Mouse (Mus musculus) heart, embryonic 12.5 days (tissue): ENCODE data around the gene Sertad1. TPM values are rescaled to one million over a fixed set of nuclear protein-coding genes. Genes with fewer than 3 reads are reported as not detected.
A peak's percentile ranks its signal among the peaks of the same experiment; 100 is the strongest.

ENCODE experiments used
- ATAC-seq: fragments of 200-750 bp; cut with Nextera tagmentation; 2 replicates; pipeline ENCODE4 v1.8.0; 2017; ENCODE audit warnings: moderate TSS enrichment, moderate library complexity; ENCODE audit not compliant: insufficient number of reproducible peaks, low FRiP score
- H3K27ac ChIP-seq: fragments of 300-500 bp; sonication (generic); 2 replicates; pipeline ENCODE4 v1.5.1; 2016; ENCODE audit warnings: mild to moderate bottlenecking, moderate library complexity; ENCODE audit not compliant: poor library complexity, severe bottlenecking
- H3K27me3 ChIP-seq: fragments of 300-500 bp; sonication (generic); replicated peaks from 2 replicates; pipeline ENCODE4 v1.6.1; 2016; ENCODE audit warnings: mild to moderate bottlenecking, moderate library complexity
- H3K36me3 ChIP-seq: fragments of 300-500 bp; sonication (generic); 2 replicates; pipeline ENCODE4 v1.6.1; 2016; ENCODE audit warnings: mild to moderate bottlenecking, moderate library complexity
- H3K4me1 ChIP-seq: fragments of 300-500 bp; sonication (generic); replicated peaks from 2 replicates; pipeline ENCODE4 v1.6.1; 2016; ENCODE audit warnings: mild to moderate bottlenecking
- H3K4me2 ChIP-seq: fragments of 300-500 bp; sonication (generic); 2 replicates; pipeline ENCODE4 v1.6.1; 2016; ENCODE audit warnings: mild to moderate bottlenecking, moderate library complexity
- H3K4me3 ChIP-seq: fragments of 300-500 bp; sonication (generic); 2 replicates; pipeline ENCODE4 v1.5.1; 2016; ENCODE audit warnings: mild to moderate bottlenecking
- H3K9ac ChIP-seq: fragments of 300-500 bp; sonication (generic); 2 replicates; pipeline ENCODE4 v1.6.1; 2016; ENCODE audit warnings: mild to moderate bottlenecking, moderate library complexity
- H3K9me3 ChIP-seq: fragments of 300-500 bp; sonication (generic); replicated peaks from 2 replicates; pipeline ENCODE4 v1.6.1; 2016; ENCODE audit warnings: mild to moderate bottlenecking, moderate library complexity
- WGBS: fragments of 180-500 bp; shearing (Covaris S2); methylation state at CpG from one replicate; pipeline ENCODE4 v1.1.7; 2016; 5-methylcytosine and 5-hydroxymethylcytosine counted together
- polyA plus RNA-seq: library from polyadenylated mRNA; unstranded; fragments of >200 nt; fragmentation: Nextera tagmentation; extraction: Ambion mirVana; gene quantifications from 2 replicates; pipeline ENCODE4 v1.2.1, GENCODE M21; 2016

Sertad1 gene
- polyA plus RNA-seq, 1 experiment from 2014 or later, result 35.3 TPM

DNA sequence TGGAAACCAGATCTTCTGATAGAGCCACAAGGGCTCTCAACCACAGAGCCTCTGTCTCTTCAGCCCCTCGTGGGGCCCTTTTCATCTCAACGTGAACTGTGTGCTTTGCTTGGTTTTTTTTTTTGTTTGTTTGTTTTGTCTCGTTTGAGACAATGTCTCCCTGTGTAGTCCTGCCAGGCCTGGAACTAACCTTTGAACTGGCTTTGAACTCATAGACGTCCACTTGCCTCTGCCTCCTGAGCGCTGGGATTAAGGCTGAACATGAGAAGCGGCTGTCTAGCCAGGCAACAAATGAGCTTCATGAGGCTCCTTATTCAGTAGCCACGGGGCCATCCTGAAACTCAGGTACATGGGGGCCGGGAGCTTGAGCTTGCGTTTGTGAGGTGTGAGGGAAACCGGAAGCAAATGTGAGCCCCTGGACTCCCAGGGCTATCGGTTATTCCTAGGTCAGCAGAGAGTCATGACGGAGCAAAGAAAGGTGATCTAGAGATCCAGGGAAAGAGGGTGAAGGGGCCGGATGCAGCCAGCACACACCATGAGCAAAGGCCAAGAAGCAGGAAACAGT is 34.4 kb upstream of the Sertad1 start:
- Histone ChIP-seq H3K4me2 (peak overlapping the region; percentile 27; the same call in 1 of the 2 replicates), H3K4me3 (no peak overlapping the region), H3K36me3 (no peaks in the 10 kb centered on the region), H3K9me3 (no peaks in the 10 kb centered on the region), H3K27ac (no peak overlapping the region), H3K4me1 (peaks cover 12% of the 10 kb centered on the region; the same call in 1 of the 2 replicates), H3K9ac (no peak overlapping the region), H3K27me3 (no peaks in the 10 kb centered on the region)
- 59% methylated on average over 13 of the region's 13 CpGs for WGBS
- ATAC-seq, result no peak

DNA sequence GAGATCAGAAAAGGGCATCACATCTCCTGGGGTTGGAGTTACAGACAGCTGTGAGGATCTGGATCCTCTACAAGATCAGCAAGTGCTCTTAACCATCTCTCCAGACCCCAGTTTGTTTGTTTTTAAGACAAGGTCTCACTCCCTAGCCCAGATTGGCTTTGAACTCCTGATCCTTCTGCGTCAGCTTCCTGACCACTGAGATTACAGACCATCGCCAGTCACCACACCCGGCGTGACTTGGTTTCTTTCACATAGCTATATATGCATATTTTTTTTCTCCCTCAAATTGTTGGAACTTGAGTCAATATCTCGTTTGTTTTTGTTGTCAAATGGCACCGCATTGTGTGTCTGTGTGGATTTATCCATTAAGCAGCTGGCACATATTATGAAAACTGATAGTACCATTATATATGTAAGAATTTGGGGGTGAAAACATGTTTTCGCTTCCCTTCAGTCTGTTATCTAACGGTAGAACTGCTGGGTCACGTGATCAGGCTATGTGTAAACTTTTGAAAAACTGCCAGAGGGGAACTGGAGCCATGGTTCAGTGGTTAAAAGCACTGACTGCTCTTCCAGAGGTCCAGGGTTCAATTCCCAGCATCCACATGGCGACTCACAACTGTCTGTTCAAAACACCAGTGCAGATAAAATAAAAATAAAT is 32.1 kb upstream of the Sertad1 start:
- peak; percentile 73 for ATAC-seq
- Histone ChIP-seq H3K9ac (no peak overlapping the region), H3K4me3 (no peak overlapping the region), H3K27me3 (no peaks in the 10 kb centered on the region), H3K4me2 (no peak overlapping the region), H3K9me3 (no peaks in the 10 kb centered on the region), H3K36me3 (no peaks in the 10 kb centered on the region), H3K4me1 (no peaks in the 10 kb centered on the region), H3K27ac (peak overlapping the region; percentile 51; the same call in 1 of the 2 replicates)
- WGBS, result 51% methylated on average over 10 of the region's 10 CpGs

DNA sequence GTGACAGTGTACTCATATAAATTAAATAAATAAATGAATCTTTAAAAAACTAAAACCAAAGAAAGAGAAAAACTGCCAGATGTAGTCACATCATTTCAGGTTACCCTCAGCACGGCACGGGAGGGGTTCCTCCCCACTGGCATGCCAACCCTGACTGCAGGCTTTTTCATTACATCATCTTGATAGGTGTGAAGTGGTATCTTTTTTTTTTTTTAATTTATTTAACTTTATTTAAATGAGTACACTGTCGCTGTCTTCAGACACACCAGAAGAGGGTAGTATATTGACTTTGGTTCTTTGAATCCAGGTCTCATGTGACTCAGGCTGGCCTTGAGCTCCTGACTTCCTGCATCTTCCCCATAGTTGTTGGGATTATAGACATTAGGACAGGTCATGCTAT is 31.4 kb upstream of the Sertad1 start:
- WGBS, result 81% methylated on average over 3 of the region's 3 CpGs
- ATAC-seq, result no peak
- Histone ChIP-seq H3K27ac (no peak overlapping the region), H3K4me1 (no peaks in the 10 kb centered on the region), H3K9me3 (no peaks in the 10 kb centered on the region), H3K36me3 (no peaks in the 10 kb centered on the region), H3K4me2 (no peak overlapping the region), H3K4me3 (no peak overlapping the region), H3K9ac (no peak overlapping the region), H3K27me3 (no peaks in the 10 kb centered on the region)

DNA sequence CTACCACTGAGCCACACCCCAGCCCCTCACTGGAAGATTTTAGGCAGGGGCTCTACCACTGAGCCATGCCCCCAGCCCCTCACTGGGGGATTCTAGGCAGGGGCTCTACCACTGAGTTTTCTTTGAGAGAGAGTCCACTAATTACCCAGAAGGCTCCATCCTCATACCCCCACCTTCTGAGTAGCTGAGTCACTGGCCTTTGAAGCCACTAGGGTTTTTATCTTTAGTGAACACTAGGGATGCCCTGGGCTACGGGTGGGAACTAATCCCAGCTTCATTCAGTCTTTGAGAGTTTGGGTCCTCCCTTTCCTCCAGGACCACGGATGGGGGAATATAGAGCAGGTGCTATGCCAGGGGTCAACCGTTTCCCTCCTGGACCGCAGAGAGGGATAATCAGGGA is 28.1 kb upstream of the Sertad1 start:
- Histone ChIP-seq H3K9me3 (no peaks in the 10 kb centered on the region), H3K36me3 (peaks cover 2% of the 10 kb centered on the region; the same call in 1 of the 2 replicates), H3K4me1 (no peaks in the 10 kb centered on the region), H3K4me2 (no peak overlapping the region), H3K4me3 (no peak overlapping the region), H3K27me3 (no peaks in the 10 kb centered on the region), H3K9ac (no peak overlapping the region), H3K27ac (no peak overlapping the region)
- WGBS, result 78% methylated on average over 4 of the region's 4 CpGs
- ATAC-seq, result peak; percentile 84

DNA sequence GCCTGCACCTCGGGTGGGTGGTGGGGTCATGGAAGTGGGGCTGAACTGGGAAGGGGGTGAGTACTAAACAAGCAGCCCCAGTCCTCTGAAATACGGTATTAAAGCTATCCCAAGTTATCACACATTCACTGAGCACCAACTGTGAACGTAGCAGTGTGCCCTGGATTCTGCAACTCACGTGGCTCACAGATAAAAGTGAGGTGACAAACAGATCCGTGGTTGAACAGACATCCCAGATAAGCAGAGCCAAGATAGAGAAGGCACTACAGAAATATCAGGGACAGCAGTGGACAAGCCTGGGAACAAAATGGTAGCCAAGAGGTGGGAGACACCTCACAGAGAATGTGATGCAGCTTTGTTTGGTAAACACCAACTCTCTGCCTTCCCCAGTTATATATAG is 27.1 kb upstream of the Sertad1 start:
- H3K9ac ChIP-seq, result no peak overlapping the region
- H3K27ac ChIP-seq, result no peak overlapping the region
- H3K4me1 ChIP-seq, result no peaks in the 10 kb centered on the region
- 58% methylated on average over 5 of the region's 5 CpGs for WGBS
- H3K9me3 ChIP-seq, result no peaks in the 10 kb centered on the region
- no peak overlapping the region for H3K4me3 ChIP-seq
- H3K36me3 ChIP-seq, result peaks cover 3% of the 10 kb centered on the region; the same call in 1 of the 2 replicates
- no peaks in the 10 kb centered on the region for H3K27me3 ChIP-seq
- ATAC-seq, result 0 out of 2 replicates have a peak, but pooled peaks have one; percentile 26
- H3K4me2 ChIP-seq, result no peak overlapping the region

DNA sequence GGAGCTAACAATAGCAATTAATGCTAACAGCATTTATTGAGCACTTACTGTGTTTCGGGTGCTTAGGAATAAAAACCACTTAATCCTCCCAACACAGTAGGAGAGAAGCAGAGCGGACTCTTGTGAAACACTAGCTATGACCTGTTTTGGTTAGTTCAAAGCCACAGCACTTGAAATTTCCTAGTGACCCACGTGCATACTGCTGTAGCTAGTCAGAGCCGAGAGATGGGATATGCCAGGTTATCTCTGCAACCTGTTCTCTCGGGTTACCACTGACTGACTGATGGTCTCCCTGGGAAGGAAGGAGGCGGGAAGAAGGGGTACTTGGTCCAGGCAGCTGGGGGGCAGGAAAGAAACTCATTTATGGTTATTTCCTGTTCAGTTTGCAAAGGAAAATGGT is 26.2 kb upstream of the Sertad1 start:
- no peak overlapping the region for H3K9ac ChIP-seq
- peaks cover 3% of the 10 kb centered on the region; the same call in 1 of the 2 replicates for H3K36me3 ChIP-seq
- no peak for ATAC-seq
- no peak overlapping the region for H3K4me3 ChIP-seq
- no peak overlapping the region for H3K4me2 ChIP-seq
- H3K27me3 ChIP-seq, result no peaks in the 10 kb centered on the region
- no peaks in the 10 kb centered on the region for H3K9me3 ChIP-seq
- no peaks in the 10 kb centered on the region for H3K4me1 ChIP-seq
- 76% methylated on average over 6 of the region's 6 CpGs for WGBS
- H3K27ac ChIP-seq, result no peak overlapping the region

DNA sequence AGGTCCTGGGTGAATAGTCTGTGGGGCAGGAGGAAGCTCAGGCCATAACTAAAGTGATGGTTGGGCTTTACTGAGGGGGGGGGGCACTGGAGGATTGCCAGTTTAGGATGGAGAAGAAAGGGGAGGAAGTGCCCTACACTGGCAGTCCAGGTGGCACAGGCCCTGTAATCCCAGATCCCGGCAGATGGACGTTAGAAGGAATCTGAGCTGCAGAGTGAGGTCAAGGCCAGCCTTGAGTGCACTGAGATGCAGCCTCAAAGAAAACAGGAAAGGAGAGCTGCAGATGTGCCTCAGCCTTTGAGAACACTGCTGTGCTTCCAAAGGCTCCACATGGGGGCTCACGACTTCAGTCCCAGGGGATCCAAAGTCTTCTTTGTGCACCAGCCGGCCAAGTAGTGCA is 19.1 kb upstream of the Sertad1 start:
- H3K27ac ChIP-seq, result no peak overlapping the region; the same call in 1 of the 2 replicates
- H3K4me3 ChIP-seq, result no peak overlapping the region
- H3K27me3 ChIP-seq, result no peaks in the 10 kb centered on the region
- 38% methylated on average over 4 of the region's 4 CpGs for WGBS
- H3K4me1 ChIP-seq, result peaks cover 8% of the 10 kb centered on the region; the same call in 1 of the 2 replicates
- ATAC-seq, result no peak
- no peak overlapping the region for H3K9ac ChIP-seq
- H3K9me3 ChIP-seq, result no peaks in the 10 kb centered on the region
- 0 out of 2 replicates have a peak, but pooled peaks cover 3% of the 10 kb centered on the region for H3K36me3 ChIP-seq
- H3K4me2 ChIP-seq, result no peak overlapping the region

DNA sequence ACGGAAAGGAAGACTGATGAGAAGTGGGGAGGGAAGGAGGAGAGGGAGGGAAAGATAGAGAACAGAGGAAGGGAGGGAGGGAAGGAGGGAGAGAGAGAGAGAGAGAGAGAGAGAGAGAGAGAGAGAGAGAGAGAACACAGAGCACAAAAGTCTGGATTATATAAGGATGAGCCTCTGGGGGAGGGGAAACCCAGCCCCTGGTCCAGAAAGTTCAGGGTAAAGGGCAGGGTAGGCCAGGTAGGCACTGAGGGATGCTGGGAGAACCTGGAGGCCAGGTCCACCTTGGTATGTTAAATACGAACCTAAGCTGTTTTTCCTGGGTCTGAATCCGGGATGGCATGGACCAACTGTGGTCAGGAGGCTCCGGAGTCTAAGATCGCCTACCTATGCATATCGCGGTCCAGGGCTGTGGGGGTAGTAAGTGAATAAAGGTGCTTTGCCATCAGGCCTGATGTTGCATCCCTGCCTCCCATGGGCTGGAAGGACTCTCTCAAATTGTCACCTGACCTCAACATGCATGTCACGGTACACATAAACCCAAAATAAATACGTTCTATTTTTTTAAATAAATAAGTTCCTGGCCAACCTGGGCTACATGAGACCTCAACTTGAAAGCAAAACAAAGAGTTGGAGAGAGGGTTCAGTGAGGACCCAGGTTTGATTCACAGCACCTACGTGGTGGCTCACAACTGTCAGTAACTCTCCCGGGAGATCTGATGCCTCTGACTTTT is 15.2 kb upstream of the Sertad1 start:
- no peak overlapping the region for H3K27ac ChIP-seq
- 91% methylated on average over 11 of the region's 11 CpGs for WGBS
- H3K27me3 ChIP-seq, result no peaks in the 10 kb centered on the region
- peaks cover 10% of the 10 kb centered on the region for H3K36me3 ChIP-seq
- H3K4me1 ChIP-seq, result peaks cover 15% of the 10 kb centered on the region
- no peaks in the 10 kb centered on the region for H3K9me3 ChIP-seq
- H3K9ac ChIP-seq, result no peak overlapping the region
- ATAC-seq, result no peak
- no peak overlapping the region for H3K4me2 ChIP-seq
- H3K4me3 ChIP-seq, result no peak overlapping the region

DNA sequence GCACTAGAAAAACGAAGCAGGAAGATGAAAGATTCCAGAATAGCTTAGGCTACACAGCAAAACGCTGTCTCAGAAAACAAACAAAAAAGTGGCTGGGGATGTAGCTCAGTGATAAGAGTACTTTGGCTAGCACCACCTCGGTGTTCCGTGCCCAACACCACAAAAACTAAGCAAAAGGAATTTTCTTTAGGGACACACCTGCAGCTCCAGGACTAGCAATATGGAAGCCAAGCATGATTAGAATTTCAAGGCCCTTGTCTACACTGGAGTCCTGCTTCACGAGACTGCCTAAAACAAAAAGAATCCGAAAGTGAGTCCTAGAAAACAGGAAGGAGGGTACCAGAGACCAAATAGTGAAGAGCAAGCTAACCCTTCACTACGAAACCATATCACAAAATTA is 14.1 kb upstream of the Sertad1 start:
- no peaks in the 10 kb centered on the region for H3K27me3 ChIP-seq
- H3K27ac ChIP-seq, result peak overlapping the region; percentile 91
- ATAC-seq, result no peak
- peaks cover 13% of the 10 kb centered on the region for H3K4me1 ChIP-seq
- peak overlapping the region; percentile 59; the same call in 1 of the 2 replicates for H3K9ac ChIP-seq
- 24% methylated on average over 7 of the region's 7 CpGs for WGBS
- peak overlapping the region; percentile 68 for H3K4me2 ChIP-seq
- H3K4me3 ChIP-seq, result peak overlapping the region; percentile 82
- peaks cover 18% of the 10 kb centered on the region for H3K36me3 ChIP-seq
- no peaks in the 10 kb centered on the region for H3K9me3 ChIP-seq

DNA sequence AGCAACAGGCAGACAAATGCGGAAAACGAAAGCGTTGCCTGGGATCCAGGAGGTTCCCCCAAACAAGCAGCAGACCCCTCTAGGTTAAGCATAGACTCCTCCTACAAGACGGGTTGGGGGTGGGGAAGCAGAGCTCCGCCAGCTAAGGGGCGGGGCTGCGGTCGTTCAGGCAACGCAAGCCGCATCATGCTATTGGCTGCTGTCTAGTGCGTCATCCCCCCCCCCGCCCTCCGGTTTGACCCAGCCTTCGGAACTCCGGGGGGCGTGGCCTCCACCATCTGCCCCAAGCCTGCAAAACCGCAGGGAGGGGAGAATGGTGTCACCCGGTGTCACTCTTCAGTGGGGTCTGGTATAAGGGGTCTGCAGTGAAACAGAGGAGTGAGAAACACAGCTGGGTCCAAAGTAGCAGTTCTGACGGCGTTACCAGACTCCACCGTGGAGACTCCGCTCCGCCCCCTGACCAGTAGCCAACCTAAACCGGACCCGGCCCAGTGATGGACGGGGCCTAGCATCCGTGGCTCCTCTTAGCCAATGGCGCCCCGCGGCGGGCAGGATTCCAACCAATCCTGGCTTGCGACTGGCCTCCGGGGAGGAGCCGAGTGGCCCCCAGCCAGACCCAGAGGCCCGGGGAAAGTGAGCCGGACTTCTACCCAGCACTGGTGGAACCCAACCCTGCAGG is 13.4 kb upstream of the Sertad1 start, which contains the start of gene Sertad3:
TSS of gene Sertad3 (plus strand) at position 613 of the 679 bp plus-strand sequence.
- 0% methylated on average over 36 of the region's 36 CpGs for WGBS
- ATAC-seq, result peak; percentile 93
- Histone ChIP-seq H3K27me3 (no peaks in the 10 kb centered on the region), H3K4me2 (peak within 1 kb of the TSS; percentile 68), H3K36me3 (peaks cover 23% of the 10 kb centered on the region), H3K4me3 (peak within 1 kb of the TSS; percentile 82), H3K9me3 (no peaks in the 10 kb centered on the region), H3K27ac (peak within 1 kb of the TSS; percentile 91), H3K4me1 (peaks cover 11% of the 10 kb centered on the region), H3K9ac (peak within 1 kb of the TSS; percentile 84)
